30 mouse cellular contexts compared by ENCODE assay signal in genomic region chr3:103627661-103628060, GRCm38 (mm10). TPM values are rescaled to one million over a fixed set of nuclear protein-coding genes. Genes with fewer than 3 reads are reported as not detected.
"Had no signal": no experiment of that assay in that cellular context is flagged by ENCODE, and none has a peak within 500 bp of the region (broad histone marks: within the 10 kb centered on the region; RNA-seq: fewer than 3 reads in every experiment).

No protein-coding gene starts in this region.

- H3K4me3 ChIP-seq: gastrocnemius, adult 2 months; hindbrain, embryonic 13.5 days; hindbrain, embryonic 15.5 days; kidney, embryonic 15.5 days; limb, embryonic 13.5 days; limb, embryonic 15.5 days; liver, embryonic 12.5 days had no signal

- H3K4me1 ChIP-seq: liver, embryonic 12.5 days had no signal

- H3K27me3 ChIP-seq: hindbrain, embryonic 13.5 days; hindbrain, embryonic 15.5 days; limb, embryonic 13.5 days; limb, embryonic 15.5 days; liver, embryonic 12.5 days had no signal

- H3K27ac ChIP-seq: gastrocnemius, adult 2 months; hindbrain, embryonic 13.5 days; hindbrain, embryonic 15.5 days; hindbrain, postnatal 0 days; kidney, embryonic 15.5 days; kidney, postnatal 0 days; limb, embryonic 13.5 days; limb, embryonic 15.5 days; liver, embryonic 12.5 days had no signal

- H3K9me3 ChIP-seq: hindbrain, embryonic 13.5 days; hindbrain, embryonic 15.5 days; kidney, embryonic 15.5 days; limb, embryonic 15.5 days; liver, embryonic 12.5 days had no signal

- H3K4me2 ChIP-seq: heart, embryonic 11.5 days; hindbrain, embryonic 13.5 days; hindbrain, embryonic 15.5 days; kidney, embryonic 15.5 days; limb, embryonic 13.5 days; limb, embryonic 15.5 days; liver, embryonic 12.5 days had no signal

- H3K9ac ChIP-seq: forebrain, postnatal 0 days; hindbrain, embryonic 13.5 days; hindbrain, embryonic 15.5 days; kidney, embryonic 15.5 days; limb, embryonic 13.5 days; limb, embryonic 15.5 days; liver, embryonic 12.5 days had no signal

- ATAC-seq: forebrain, postnatal 0 days; hindbrain, postnatal 0 days; intestine, embryonic 16.5 days; liver, embryonic 12.5 days had no signal

- H3K36me3 ChIP-seq: hindbrain, embryonic 15.5 days; kidney, embryonic 15.5 days; limb, embryonic 13.5 days; limb, embryonic 15.5 days; liver, embryonic 12.5 days had no signal

- DNase-seq: forebrain, postnatal 0 days; gastrocnemius, adult 2 months; gastrocnemius, postnatal 10 days; gastrocnemius, postnatal 36 days; heart, postnatal 14 days; heart, postnatal 36 days; kidney, adult 11 months; kidney, adult 2 months; kidney, adult 9 months; kidney, postnatal 14 days; kidney, postnatal 36 days; layer of hippocampus, adult 9-11 months; layer of hippocampus, postnatal 36 days; left cerebral cortex, postnatal 4 days had no signal

RNA-seq across cellular contexts. Expression of gene Atg4a-ps, which starts 18.2 kb away (rescaled TPM):
- polyA plus RNA-seq: heart, embryonic 14.5 days; hindbrain, embryonic 11.5 days; hindbrain, embryonic 15.5 days; kidney, adult 2 months; kidney, embryonic 15.5 days; liver, adult 2 months had no signal

RNA-seq across cellular contexts. Expression of gene Syt6, which starts 52.6 kb away (rescaled TPM):
- total RNA-seq: gastrocnemius, adult 2 months; gastrocnemius, postnatal 36 days; heart, adult 18-20 months; heart, postnatal 14 days; heart, postnatal 36 days; hematopoietic stem cell, adult 5-6 weeks; liver, adult 2 months had no signal
- polyA plus RNA-seq: gonadal fat pad, adult 2 months; kidney, adult 2 months; liver, adult 2 months had no signal
